Mouse (Mus musculus): Measurements from ENCODE around the gene Zfp146. TPM values are rescaled to one million over a fixed set of nuclear protein-coding genes. Genes with fewer than 3 reads are reported as not detected.
"Not testable (repeated sequence)": the region's sequence is repeated elsewhere in the genome, so short reads cannot be mapped to it uniquely, and the experiment has no call there.

Gene Zfp146
- polyA plus RNA-seq, 1 experiment, result 38.8 TPM

- no peak for DNase-seq (ENCODE audit: extremely low spot score in 1 of 2, low spot score in 1 of 2)
Measured at GRCm38 (mm10) chr7:30136826-30137225, 32.7 kb downstream of the Zfp146 start.

GRCm38 (mm10) chr7:30132396-30132795 is 37.2 kb downstream of the Zfp146 start:
- no peak for DNase-seq (ENCODE audit: extremely low spot score in 1 of 2, low spot score in 1 of 2)

GRCm38 (mm10) chr7:30129900-30130299 is 39.6 kb downstream of the Zfp146 start:
- DNase-seq (ENCODE audit: extremely low spot score in 1 of 2, low spot score in 1 of 2), result no peak

GRCm38 (mm10) chr7:30122188-30122530 is 47.4 kb downstream of the Zfp146 start:
- DNase-seq (ENCODE audit: extremely low spot score in 1 of 2, low spot score in 1 of 2), result no peak

GRCm38 (mm10) chr7:30121308-30122187 is 48.0 kb downstream of the Zfp146 start, which contains the start of gene Zfp382:
Gene Zfp382, plus strand, starts transcription at chr7:30121942.
- DNase-seq (ENCODE audit: extremely low spot score in 1 of 2, low spot score in 1 of 2), result peak; percentile 60 to 91

- not testable (repeated sequence) for DNase-seq (ENCODE audit: extremely low spot score in 1 of 2, low spot score in 1 of 2)
Measured at GRCm38 (mm10) chr7:30117935-30118334, 51.6 kb downstream of the Zfp146 start.

DNA sequence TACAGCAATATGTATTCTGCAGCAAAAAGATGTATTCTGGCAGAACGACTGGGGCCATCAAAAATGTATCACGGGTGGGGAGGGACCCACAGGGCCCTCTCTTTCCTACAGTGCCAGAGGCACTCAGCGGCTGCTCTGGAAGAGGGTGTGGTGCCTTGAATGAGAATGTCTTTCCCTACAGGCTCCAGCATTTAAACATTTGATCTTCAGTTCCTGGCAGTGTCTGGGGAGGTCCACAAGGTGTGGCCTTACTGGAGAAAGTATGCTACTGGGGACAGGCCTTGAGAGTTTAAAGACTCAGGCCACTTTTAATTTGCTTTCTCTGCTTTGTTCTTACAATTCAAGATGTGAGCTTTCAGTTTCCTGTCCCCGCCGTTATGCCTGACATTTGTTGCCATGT is 53.5 kb downstream of the Zfp146 start:
- DNase-seq (ENCODE audit: extremely low spot score in 1 of 2, low spot score in 1 of 2), result no peak

Other genes starting within 250 kb of the Zfp146 start
- gene Zfp74, start 215.7 kb downstream of the Zfp146 start, polyA plus RNA-seq (2012; rRNA removed), result 12.1 and 13.3 TPM in 2 replicates
- gene Zfp568, start 185.8 kb downstream of the Zfp146 start, polyA plus RNA-seq (2012; rRNA removed), result 2.5 and 3.1 TPM in 2 replicates
- 10.5 TPM in 2 replicates for gene Zfp14, start 118.4 kb downstream of the Zfp146 start, polyA plus RNA-seq (2012; rRNA removed)
- 2.6 and 3.4 TPM in 2 replicates for gene Zfp82, start 96.8 kb downstream of the Zfp146 start, polyA plus RNA-seq (2012; rRNA removed)
- 0.61 TPM in 1 of 2 replicates, not detected in the other for gene Gm26920, start 79.3 kb downstream of the Zfp146 start, polyA plus RNA-seq (2012; rRNA removed)
- 6.3 and 7.0 TPM in 2 replicates for gene Zfp566, start 79.2 kb downstream of the Zfp146 start, polyA plus RNA-seq (2012; rRNA removed)
- gene Zfp260, start 75.0 kb downstream of the Zfp146 start, polyA plus RNA-seq (2012; rRNA removed), result 34.8 and 35.4 TPM in 2 replicates
- gene Zfp382, start 47.8 kb downstream of the Zfp146 start, polyA plus RNA-seq (2012; rRNA removed), result 9.1 and 9.3 TPM in 2 replicates
- 5.6 and 7.7 TPM in 2 replicates for gene Cox7a1, start 14.4 kb upstream of the Zfp146 start, polyA plus RNA-seq (2012; rRNA removed)
- 236 and 319 TPM in 2 replicates for gene Capns1, start 29.1 kb upstream of the Zfp146 start, polyA plus RNA-seq (2012; rRNA removed)
- 157 and 161 TPM in 2 replicates for gene Polr2i, start 62.2 kb upstream of the Zfp146 start, polyA plus RNA-seq (2012; rRNA removed)
- gene Tbcb, start 62.5 kb upstream of the Zfp146 start, polyA plus RNA-seq (2012; rRNA removed), result 114 and 129 TPM in 2 replicates
- gene Ovol3, start 66.0 kb upstream of the Zfp146 start, polyA plus RNA-seq (2012; rRNA removed), result not detected in 2 replicates
- 0.15 and 0.22 TPM in 2 replicates for gene Thap8, start 110.3 kb upstream of the Zfp146 start, polyA plus RNA-seq (2012; rRNA removed)
- 3.9 and 5.6 TPM in 2 replicates for gene Wdr62, start 110.7 kb upstream of the Zfp146 start, polyA plus RNA-seq (2012; rRNA removed)
- 354 and 373 TPM in 2 replicates for gene Clip3, start 122.0 kb upstream of the Zfp146 start, polyA plus RNA-seq (2012; rRNA removed)
- 132 TPM in 2 replicates for gene Alkbh6, start 139.0 kb upstream of the Zfp146 start, polyA plus RNA-seq (2012; rRNA removed)
- 27.6 and 29.9 TPM in 2 replicates for gene Syne4, start 145.1 kb upstream of the Zfp146 start, polyA plus RNA-seq (2012; rRNA removed)
- 0.34 and 0.66 TPM in 2 replicates for gene E130208F15Rik, start 152.0 kb upstream of the Zfp146 start, polyA plus RNA-seq (2012; rRNA removed)
- gene Sdhaf1, start 154.1 kb upstream of the Zfp146 start, polyA plus RNA-seq (2012; rRNA removed), result 16.9 and 19.2 TPM in 2 replicates
- gene Lrfn3, start 193.0 kb upstream of the Zfp146 start, polyA plus RNA-seq (2012; rRNA removed), result 19.8 and 22.2 TPM in 2 replicates
- 73.2 and 80.4 TPM in 2 replicates for gene Tyrobp, start 244.0 kb upstream of the Zfp146 start, polyA plus RNA-seq (2012; rRNA removed)

Data from frontal cortex, adult 2 months (tissue).